Mouse (Mus musculus): Measurements from ENCODE around the gene Cic.

DNA sequence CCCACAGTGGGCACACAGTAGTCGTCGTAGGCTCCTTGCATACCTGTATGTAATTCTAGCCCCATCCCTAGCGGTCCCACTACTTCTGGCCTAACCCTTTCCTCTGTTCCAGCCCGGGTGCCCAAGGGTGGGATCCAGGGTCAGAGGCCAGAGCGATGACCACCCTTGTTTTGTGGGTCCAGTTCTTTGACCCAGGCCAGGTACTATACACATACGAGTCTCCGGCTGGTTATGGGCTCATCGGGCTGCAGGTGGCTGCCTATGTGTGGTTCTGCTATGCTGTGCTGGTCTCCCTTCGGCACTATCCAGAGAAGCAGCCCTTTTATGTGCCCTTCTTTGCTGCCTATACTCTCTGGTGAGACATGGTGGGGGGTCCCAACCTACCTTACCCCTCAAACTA lies 41.9 kb downstream of the Cic start:
- TF ChIP-seq POLR2A (IDR thresholded peaks at IDR 0.05; ENCODE audit: borderline replicate concordance, low read depth, low read length): no peak
- no peak for TF ChIP-seq CTCF (IDR thresholded peaks at IDR 0.05; ENCODE audit: low read depth, low read length)

Data from bone marrow macrophage, adult 2 months (primary cell).